Mouse (Mus musculus) lung, embryonic 16.5 days (tissue): ENCODE data around the gene Maz. TPM values are rescaled to one million over a fixed set of nuclear protein-coding genes. Genes with fewer than 3 reads are reported as not detected.

Experiments used
- ATAC-seq: fragments of 200-750 bp; cut with Nextera tagmentation; 2 replicates; pipeline ENCODE4 v1.8.0; 2017; ENCODE audit warnings: low read depth, mild to moderate bottlenecking, moderate library complexity
- H3K27ac ChIP-seq: fragments of 300-500 bp; sonication (generic); 2 replicates; pipeline ENCODE4 v1.5.1; 2014; ENCODE audit warnings: mild to moderate bottlenecking, control low read depth, low read length
- H3K27me3 ChIP-seq: fragments of 300-500 bp; sonication (generic); 2 replicates; pipeline ENCODE4 v1.6.1; 2014; ENCODE audit warnings: low read depth, low read length, mixed read lengths; ENCODE audit not compliant: control insufficient read depth, insufficient read depth
- H3K36me3 ChIP-seq: fragments of 300-500 bp; sonication (generic); 2 replicates; pipeline ENCODE4 v1.6.1; 2014; ENCODE audit warnings: low read length; ENCODE audit not compliant: control insufficient read depth, insufficient read depth
- H3K4me1 ChIP-seq: fragments of 300-500 bp; sonication (generic); replicated peaks from 2 replicates; pipeline ENCODE4 v1.6.1; 2014; ENCODE audit warnings: low read length, mixed read lengths; ENCODE audit not compliant: control insufficient read depth, insufficient read depth
- H3K4me2 ChIP-seq: fragments of 300-500 bp; sonication (generic); 2 replicates; pipeline ENCODE4 v1.6.1; 2014; ENCODE audit warnings: low read depth, low read length, control low read depth
- H3K4me3 ChIP-seq: fragments of 300-500 bp; sonication (generic); 2 replicates; pipeline ENCODE4 v1.5.1; 2014; ENCODE audit warnings: mild to moderate bottlenecking, low read length, control low read depth
- H3K9ac ChIP-seq: fragments of 300-500 bp; sonication (generic); 2 replicates; pipeline ENCODE4 v1.6.1; 2014; ENCODE audit warnings: low read length, control low read depth
- H3K9me3 ChIP-seq: fragments of 300-500 bp; sonication (generic); 2 replicates; pipeline ENCODE4 v1.6.1; 2016; ENCODE audit warnings: low read length; ENCODE audit not compliant: control insufficient read depth
- WGBS: fragments of 180-500 bp; shearing (Covaris S2); extraction: QIAGEN DNeasy Blood & Tissue Kit; methylation state at CpG from one replicate; pipeline ENCODE4 v1.1.7; 2014; 5-methylcytosine and 5-hydroxymethylcytosine counted together
- polyA plus RNA-seq: library from polyadenylated mRNA; unstranded; fragments of >200 nt; fragmentation: Nextera tagmentation; extraction: Ambion mirVana; gene quantifications from 2 replicates; pipeline ENCODE4 v1.2.1, GENCODE M21; 2015

The Maz gene
- polyA plus RNA-seq, 1 experiment from 2014 or later = 38.6 TPM

GRCm38 (mm10) chr7:127022528-127023271 lies 4.1 kb downstream of the Maz start:
- Histone ChIP-seq H3K27ac (no peak overlapping the region), H3K9ac (peak overlapping the region; percentile 99), H3K36me3 (peaks cover 22% of the 10 kb centered on the region), H3K4me3 (peak overlapping the region; percentile 94; the same call in 1 of the 2 replicates), H3K4me2 (peak overlapping the region; percentile 96), H3K27me3 (no peaks in the 10 kb centered on the region), H3K9me3 (no peaks in the 10 kb centered on the region), H3K4me1 (peaks cover 62% of the 10 kb centered on the region)
- no peak for ATAC-seq
- WGBS = 73% methylated on average over 7 of the region's 7 CpGs

- H3K27me3 ChIP-seq = no peaks in the 10 kb centered on the region
- WGBS = 42% methylated on average over 5 of the region's 5 CpGs
- no peaks in the 10 kb centered on the region for H3K9me3 ChIP-seq
- H3K27ac ChIP-seq = peak overlapping the region; percentile 34
- H3K4me1 ChIP-seq = peaks cover 62% of the 10 kb centered on the region
- no peak for ATAC-seq
- peak overlapping the region; percentile 56 for H3K4me3 ChIP-seq
- peak overlapping the region; percentile 85 for H3K4me2 ChIP-seq
- H3K36me3 ChIP-seq = peaks cover 22% of the 10 kb centered on the region
- H3K9ac ChIP-seq = peak overlapping the region; percentile 70
These were observed 5.0 kb downstream of the Maz start for GRCm38 (mm10) chr7:127021563-127022527.

- Histone ChIP-seq H3K36me3 (peaks cover 22% of the 10 kb centered on the region), H3K27me3 (no peaks in the 10 kb centered on the region), H3K9me3 (no peaks in the 10 kb centered on the region), H3K4me2 (peak within 1 kb of the TSS; percentile 85), H3K9ac (peak within 1 kb of the TSS; percentile 70), H3K4me3 (peak within 1 kb of the TSS; percentile 56), H3K4me1 (peaks cover 63% of the 10 kb centered on the region), H3K27ac (peak within 1 kb of the TSS; percentile 34)
- ATAC-seq = peak; percentile 31
- 1% methylated on average over 34 of the region's 37 CpGs for WGBS
These were observed 5.8 kb downstream of the Maz start, which contains the start of the genes Gm42742 and Prrt2 for GRCm38 (mm10) chr7:127020901-127021562. Gene Gm42742, minus strand, starts transcription at chr7:127021097. Gene Prrt2, minus strand, starts transcription at chr7:127021211.

GRCm38 (mm10) chr7:127020491-127020890 lies 6.3 kb downstream of the Maz start:
- H3K9ac ChIP-seq = peak overlapping the region; percentile 70
- peaks cover 68% of the 10 kb centered on the region for H3K4me1 ChIP-seq
- H3K27ac ChIP-seq = peak overlapping the region; percentile 34
- H3K4me2 ChIP-seq = peak overlapping the region; percentile 85
- WGBS = 23% methylated on average over 5 of the region's 5 CpGs
- H3K27me3 ChIP-seq = no peaks in the 10 kb centered on the region
- no peak for ATAC-seq
- peak overlapping the region; percentile 56 for H3K4me3 ChIP-seq
- H3K9me3 ChIP-seq = no peaks in the 10 kb centered on the region
- peaks cover 25% of the 10 kb centered on the region for H3K36me3 ChIP-seq

GRCm38 (mm10) chr7:127020031-127020430 lies 6.8 kb downstream of the Maz start:
- no peak for ATAC-seq
- 55% methylated on average over 3 of the region's 3 CpGs for WGBS
- Histone ChIP-seq H3K27me3 (no peaks in the 10 kb centered on the region), H3K9ac (peak overlapping the region; percentile 70), H3K4me3 (peak overlapping the region; percentile 56), H3K27ac (peak overlapping the region; percentile 34; the same call in 1 of the 2 replicates), H3K4me1 (peaks cover 73% of the 10 kb centered on the region), H3K36me3 (peaks cover 27% of the 10 kb centered on the region), H3K4me2 (peak overlapping the region; percentile 85), H3K9me3 (no peaks in the 10 kb centered on the region)

- Histone ChIP-seq H3K36me3 (peaks cover 27% of the 10 kb centered on the region), H3K27me3 (no peaks in the 10 kb centered on the region), H3K9ac (peak overlapping the region; percentile 70), H3K4me2 (no peak overlapping the region; the same call in 1 of the 2 replicates), H3K9me3 (no peaks in the 10 kb centered on the region), H3K27ac (no peak overlapping the region), H3K4me3 (no peak overlapping the region; the same call in 1 of the 2 replicates), H3K4me1 (peaks cover 76% of the 10 kb centered on the region)
- WGBS = 72% methylated on average over 14 of the region's 14 CpGs
- ATAC-seq = no peak
These were observed 7.4 kb downstream of the Maz start for GRCm38 (mm10) chr7:127019306-127019960.

GRCm38 (mm10) chr7:127018416-127019305 lies 8.2 kb downstream of the Maz start:
- no peak for ATAC-seq
- Histone ChIP-seq H3K27ac (peak overlapping the region; percentile 98), H3K36me3 (peaks cover 21% of the 10 kb centered on the region), H3K27me3 (no peaks in the 10 kb centered on the region), H3K9me3 (no peaks in the 10 kb centered on the region), H3K4me2 (peak overlapping the region; percentile 18), H3K4me1 (peaks cover 73% of the 10 kb centered on the region), H3K9ac (peak overlapping the region; percentile 46), H3K4me3 (no peak overlapping the region)
- WGBS = 61% methylated on average over 15 of the region's 15 CpGs

GRCm38 (mm10) chr7:127017950-127018345 lies 8.9 kb downstream of the Maz start:
- H3K27ac ChIP-seq = peak overlapping the region; percentile 98
- no peaks in the 10 kb centered on the region for H3K9me3 ChIP-seq
- H3K36me3 ChIP-seq = peaks cover 13% of the 10 kb centered on the region
- WGBS = 31% methylated on average over 6 of the region's 6 CpGs
- H3K4me2 ChIP-seq = peak overlapping the region; percentile 39
- no peak overlapping the region for H3K4me3 ChIP-seq
- H3K27me3 ChIP-seq = no peaks in the 10 kb centered on the region
- peak overlapping the region; percentile 30 for H3K9ac ChIP-seq
- peaks cover 68% of the 10 kb centered on the region for H3K4me1 ChIP-seq
- ATAC-seq = no peak
